Mouse (Mus musculus) forebrain, embryonic 13.5 days (tissue): ENCODE measurements around the gene Ppp1r16b. TPM values are rescaled to one million over a fixed set of nuclear protein-coding genes. Genes with fewer than 3 reads are reported as not detected.

Experiments used
- ATAC-seq: fragments of 200-750 bp; cut with Nextera tagmentation; 2 replicates; pipeline ENCODE4 v1.8.0; 2017
- H3K27ac ChIP-seq: fragments of 300-500 bp; sonication (generic); 2 replicates; pipeline ENCODE4 v1.5.1; 2015; ENCODE audit warnings: inconsistent platforms, mild to moderate bottlenecking, moderate library complexity
- H3K27me3 ChIP-seq: fragments of 300-500 bp; sonication (generic); 2 replicates; pipeline ENCODE4 v1.6.1; 2015; ENCODE audit warnings: mild to moderate bottlenecking, inconsistent platforms
- H3K36me3 ChIP-seq: fragments of 300-500 bp; sonication (generic); 2 replicates; pipeline ENCODE4 v1.6.1; 2015; ENCODE audit warnings: mild to moderate bottlenecking, inconsistent platforms; ENCODE audit not compliant: poor library complexity, severe bottlenecking
- H3K4me1 ChIP-seq: fragments of 300-500 bp; sonication (generic); 2 replicates; pipeline ENCODE4 v1.6.1; 2015; ENCODE audit warnings: inconsistent platforms
- H3K4me2 ChIP-seq: fragments of 300-500 bp; sonication (generic); 2 replicates; pipeline ENCODE4 v1.6.1; 2015; ENCODE audit warnings: inconsistent platforms, mild to moderate bottlenecking, moderate library complexity
- H3K4me3 ChIP-seq: fragments of 300-500 bp; sonication (generic); 2 replicates; pipeline ENCODE4 v1.5.1; 2015; ENCODE audit warnings: mild to moderate bottlenecking, inconsistent platforms
- H3K9ac ChIP-seq: fragments of 300-500 bp; sonication (generic); 2 replicates; pipeline ENCODE4 v1.6.1; 2015; ENCODE audit warnings: mild to moderate bottlenecking, inconsistent platforms
- H3K9me3 ChIP-seq: fragments of 300-500 bp; sonication (generic); replicated peaks from 2 replicates; pipeline ENCODE4 v1.6.1; 2016; ENCODE audit warnings: inconsistent platforms
- WGBS: fragments of 180-500 bp; shearing (Covaris S2); methylation state at CpG from one replicate; pipeline ENCODE4 v1.1.7; 2015; 5-methylcytosine and 5-hydroxymethylcytosine counted together
- polyA plus RNA-seq: library from polyadenylated mRNA; unstranded; fragments of >200 nt; fragmentation: Nextera tagmentation; extraction: Ambion mirVana; gene quantifications from 2 replicates; pipeline ENCODE4 v1.2.1, GENCODE M21; 2015

Gene Ppp1r16b
- polyA plus RNA-seq, 1 experiment from 2014 or later: 8.4 TPM

- H3K27me3 ChIP-seq: peaks cover 53% of the 10 kb centered on the region
- H3K9ac ChIP-seq: no peak overlapping the region
- 71% methylated on average over 13 of the region's 13 CpGs for WGBS
- ATAC-seq: no peak
- H3K36me3 ChIP-seq: no peaks in the 10 kb centered on the region
- H3K27ac ChIP-seq: no peak overlapping the region
- peak overlapping the region; percentile 99 for H3K4me2 ChIP-seq
- peak overlapping the region; percentile 62 for H3K4me3 ChIP-seq
- no peaks in the 10 kb centered on the region for H3K9me3 ChIP-seq
- H3K4me1 ChIP-seq: peaks cover 43% of the 10 kb centered on the region
Observed at GRCm38 (mm10) chr2:158669199-158670195, 4.3 kb downstream of the Ppp1r16b start.

GRCm38 (mm10) chr2:158670571-158670970 is 5.4 kb downstream of the Ppp1r16b start:
- 34% methylated on average over 10 of the region's 10 CpGs for WGBS
- no peaks in the 10 kb centered on the region for H3K36me3 ChIP-seq
- H3K27me3 ChIP-seq: peaks cover 48% of the 10 kb centered on the region
- H3K4me2 ChIP-seq: no peak overlapping the region
- H3K27ac ChIP-seq: no peak overlapping the region
- no peak for ATAC-seq
- no peak overlapping the region for H3K9ac ChIP-seq
- H3K4me3 ChIP-seq: no peak overlapping the region
- peaks cover 39% of the 10 kb centered on the region for H3K4me1 ChIP-seq
- H3K9me3 ChIP-seq: no peaks in the 10 kb centered on the region

- H3K9ac ChIP-seq: no peak overlapping the region
- WGBS: 31% methylated on average over 6 of the region's 6 CpGs
- peaks cover 31% of the 10 kb centered on the region for H3K27me3 ChIP-seq
- H3K9me3 ChIP-seq: no peaks in the 10 kb centered on the region
- H3K4me2 ChIP-seq: no peak overlapping the region
- H3K27ac ChIP-seq: peak overlapping the region; percentile 51
- no peak for ATAC-seq
- H3K4me3 ChIP-seq: no peak overlapping the region
- peaks cover 32% of the 10 kb centered on the region for H3K4me1 ChIP-seq
- no peaks in the 10 kb centered on the region for H3K36me3 ChIP-seq
Observed at GRCm38 (mm10) chr2:158672829-158673228, 7.6 kb downstream of the Ppp1r16b start.

- WGBS: 57% methylated on average over 4 of the region's 4 CpGs
- H3K27me3 ChIP-seq: peaks cover 24% of the 10 kb centered on the region
- no peaks in the 10 kb centered on the region for H3K9me3 ChIP-seq
- no peak overlapping the region for H3K4me3 ChIP-seq
- H3K36me3 ChIP-seq: no peaks in the 10 kb centered on the region
- peaks cover 25% of the 10 kb centered on the region for H3K4me1 ChIP-seq
- no peak overlapping the region for H3K9ac ChIP-seq
- H3K4me2 ChIP-seq: no peak overlapping the region
- peak; percentile 61 for ATAC-seq
- peak overlapping the region; percentile 51; the same call in 1 of the 2 replicates for H3K27ac ChIP-seq
Observed at GRCm38 (mm10) chr2:158673493-158673892, 8.3 kb downstream of the Ppp1r16b start.

- no peaks in the 10 kb centered on the region for H3K36me3 ChIP-seq
- H3K27me3 ChIP-seq: peaks cover 18% of the 10 kb centered on the region
- H3K9ac ChIP-seq: no peak overlapping the region
- H3K4me3 ChIP-seq: no peak overlapping the region
- no peak for ATAC-seq
- peaks cover 19% of the 10 kb centered on the region for H3K4me1 ChIP-seq
- 79% methylated on average over 6 of the region's 6 CpGs for WGBS
- no peaks in the 10 kb centered on the region for H3K9me3 ChIP-seq
- H3K27ac ChIP-seq: no peak overlapping the region
- no peak overlapping the region for H3K4me2 ChIP-seq
Observed at GRCm38 (mm10) chr2:158674131-158674530, 8.9 kb downstream of the Ppp1r16b start.

GRCm38 (mm10) chr2:158674759-158675158 is 9.6 kb downstream of the Ppp1r16b start:
- Histone ChIP-seq H3K4me2 (no peak overlapping the region), H3K9me3 (no peaks in the 10 kb centered on the region), H3K36me3 (no peaks in the 10 kb centered on the region), H3K4me3 (no peak overlapping the region), H3K4me1 (peaks cover 18% of the 10 kb centered on the region), H3K9ac (no peak overlapping the region), H3K27me3 (peaks cover 11% of the 10 kb centered on the region), H3K27ac (no peak overlapping the region)
- 84% methylated on average over 7 of the region's 7 CpGs for WGBS
- ATAC-seq: no peak

GRCm38 (mm10) chr2:158675161-158675560 is 10.0 kb downstream of the Ppp1r16b start:
- Histone ChIP-seq H3K9me3 (no peaks in the 10 kb centered on the region), H3K4me1 (peaks cover 20% of the 10 kb centered on the region), H3K4me2 (no peak overlapping the region), H3K9ac (no peak overlapping the region), H3K4me3 (no peak overlapping the region), H3K27ac (no peak overlapping the region), H3K36me3 (no peaks in the 10 kb centered on the region), H3K27me3 (peaks cover 7% of the 10 kb centered on the region)
- ATAC-seq: no peak
- WGBS: 85% methylated on average over 6 of the region's 6 CpGs

GRCm38 (mm10) chr2:158675907-158676533 is 10.8 kb downstream of the Ppp1r16b start:
- no peak overlapping the region for H3K27ac ChIP-seq
- no peak; the same call in 1 of the 2 replicates for ATAC-seq
- H3K4me1 ChIP-seq: peaks cover 24% of the 10 kb centered on the region
- H3K4me2 ChIP-seq: no peak overlapping the region
- H3K9ac ChIP-seq: no peak overlapping the region
- no peaks in the 10 kb centered on the region for H3K36me3 ChIP-seq
- 92% methylated on average over 12 of the region's 12 CpGs for WGBS
- no peak overlapping the region for H3K4me3 ChIP-seq
- no peaks in the 10 kb centered on the region for H3K9me3 ChIP-seq
- no peaks in the 10 kb centered on the region for H3K27me3 ChIP-seq

GRCm38 (mm10) chr2:158677946-158678345 is 12.7 kb downstream of the Ppp1r16b start:
- WGBS: 72% methylated on average over 8 of the region's 8 CpGs
- peaks cover 33% of the 10 kb centered on the region for H3K4me1 ChIP-seq
- H3K4me2 ChIP-seq: no peak overlapping the region
- H3K36me3 ChIP-seq: no peaks in the 10 kb centered on the region
- no peak overlapping the region for H3K4me3 ChIP-seq
- no peaks in the 10 kb centered on the region for H3K27me3 ChIP-seq
- H3K9me3 ChIP-seq: no peaks in the 10 kb centered on the region
- no peak for ATAC-seq
- no peak overlapping the region for H3K27ac ChIP-seq
- no peak overlapping the region for H3K9ac ChIP-seq

GRCm38 (mm10) chr2:158679091-158679490 is 13.9 kb downstream of the Ppp1r16b start:
- H3K4me1 ChIP-seq: peaks cover 28% of the 10 kb centered on the region; the same call in 1 of the 2 replicates
- ATAC-seq: no peak
- H3K4me3 ChIP-seq: no peak overlapping the region
- WGBS: 95% methylated on average over 7 of the region's 7 CpGs
- no peak overlapping the region for H3K9ac ChIP-seq
- H3K27ac ChIP-seq: no peak overlapping the region
- no peaks in the 10 kb centered on the region for H3K27me3 ChIP-seq
- no peaks in the 10 kb centered on the region for H3K9me3 ChIP-seq
- no peaks in the 10 kb centered on the region for H3K36me3 ChIP-seq
- H3K4me2 ChIP-seq: no peak overlapping the region

- ATAC-seq: no peak
- no peaks in the 10 kb centered on the region for H3K36me3 ChIP-seq
- no peaks in the 10 kb centered on the region for H3K27me3 ChIP-seq
- no peak overlapping the region for H3K4me2 ChIP-seq
- no peak overlapping the region for H3K9ac ChIP-seq
- peaks cover 40% of the 10 kb centered on the region for H3K4me1 ChIP-seq
- WGBS: 51% methylated on average over 10 of the region's 10 CpGs
- no peak overlapping the region for H3K4me3 ChIP-seq
- H3K27ac ChIP-seq: no peak overlapping the region
- H3K9me3 ChIP-seq: no peaks in the 10 kb centered on the region
Observed at GRCm38 (mm10) chr2:158680357-158680889, 15.2 kb downstream of the Ppp1r16b start.

- no peaks in the 10 kb centered on the region for H3K9me3 ChIP-seq
- no peak overlapping the region; the same call in 1 of the 2 replicates for H3K27ac ChIP-seq
- H3K4me1 ChIP-seq: peaks cover 40% of the 10 kb centered on the region
- 61% methylated on average over 6 of the region's 6 CpGs for WGBS
- H3K4me2 ChIP-seq: no peak overlapping the region
- H3K4me3 ChIP-seq: no peak overlapping the region
- no peak for ATAC-seq
- H3K9ac ChIP-seq: no peak overlapping the region
- H3K27me3 ChIP-seq: no peaks in the 10 kb centered on the region
- no peaks in the 10 kb centered on the region for H3K36me3 ChIP-seq
Observed at GRCm38 (mm10) chr2:158681714-158682113, 16.5 kb downstream of the Ppp1r16b start.
